Mouse (Mus musculus) brown adipose tissue, adult 24 weeks (tissue): ENCODE measurements at regions not wholly inside any gene's neighbourhood (a gene's known extent, or its start where the extent isn't known, plus 50 kb on each side); places are given as distances from the start of the nearest gene placed in this dataset.

ENCODE experiments used
- H3K27ac ChIP-seq: fragments of 200-500 bp; replicated peaks from 2 replicates; pipeline ENCODE4 v1.5.1; 2012; ENCODE audit warnings: low read depth, mild to moderate bottlenecking, low read length
- H3K4me1 ChIP-seq: fragments of 200-500 bp; 2 replicates; pipeline ENCODE4 v1.6.1; 2012; ENCODE audit warnings: low read length, mixed read lengths; ENCODE audit not compliant: control insufficient read depth, insufficient read depth, insufficient read length
- H3K4me3 ChIP-seq: fragments of 200-500 bp; 2 replicates; pipeline ENCODE4 v1.5.1; 2012; ENCODE audit warnings: low read depth, mild to moderate bottlenecking, low read length, moderate library complexity; ENCODE audit not compliant: insufficient read depth

DNA sequence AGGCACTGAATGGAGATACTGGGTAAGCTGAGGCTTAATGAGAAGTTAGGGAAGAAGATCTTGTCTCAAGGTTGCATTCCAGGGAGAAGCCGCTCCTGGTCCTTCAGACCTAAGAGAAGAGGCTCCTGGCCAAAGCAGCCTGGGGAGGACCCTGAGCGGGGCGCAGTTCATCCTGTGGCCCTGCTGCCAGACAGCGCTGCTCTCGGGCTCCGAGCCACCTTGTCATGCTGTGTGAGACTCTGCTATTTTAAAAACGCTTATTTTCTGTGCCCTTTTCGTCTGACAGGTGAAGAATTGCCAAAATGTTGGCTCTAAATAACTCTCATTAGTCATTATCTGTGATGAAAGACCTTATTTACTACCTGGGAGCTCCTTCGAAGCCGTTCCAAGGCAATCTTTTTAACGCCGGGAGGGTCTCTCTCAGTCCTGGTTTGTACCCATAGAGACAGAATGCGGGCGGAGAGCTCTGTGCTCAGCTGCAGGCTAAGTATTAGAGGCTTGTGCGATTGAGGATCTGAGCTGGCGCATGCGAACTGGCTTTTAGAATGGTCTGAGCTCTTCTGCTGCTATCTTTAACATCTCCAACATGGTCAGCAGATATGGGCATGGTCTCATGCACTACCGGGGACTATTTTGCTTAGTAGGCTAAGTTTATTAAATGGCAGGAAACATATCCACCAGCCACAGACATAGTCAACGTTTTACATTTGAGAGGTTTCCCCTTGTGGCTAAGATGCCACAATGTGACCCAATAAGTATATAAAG is 68.8 kb upstream of the Gpr12 start:
- Histone ChIP-seq H3K4me1 (no peaks in the 10 kb centered on the region), H3K27ac (no peak overlapping the region), H3K4me3 (no peak overlapping the region)

DNA sequence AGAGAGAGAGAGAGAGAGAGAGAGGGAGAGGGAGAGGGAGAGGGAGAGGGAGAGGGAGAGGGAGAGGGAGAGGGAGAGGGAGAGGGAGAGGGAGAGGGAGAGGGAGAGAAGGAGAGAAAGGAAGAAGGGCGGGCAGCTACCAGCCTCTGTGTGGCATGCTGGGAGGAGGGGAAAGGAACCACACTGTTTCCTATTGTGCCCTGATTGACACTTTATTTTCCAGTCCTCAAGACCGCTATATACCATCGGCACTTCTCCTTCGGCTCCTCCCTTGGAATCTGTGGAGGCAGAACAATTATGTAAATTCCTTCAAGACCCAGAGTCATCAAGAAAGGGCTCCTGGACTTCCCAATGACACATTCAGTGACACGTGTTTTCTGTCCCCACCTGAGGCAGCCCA is 67.8 kb upstream of the Gpr12 start:
- H3K27ac ChIP-seq = no peak overlapping the region
- no peak overlapping the region for H3K4me3 ChIP-seq
- no peaks in the 10 kb centered on the region for H3K4me1 ChIP-seq

DNA sequence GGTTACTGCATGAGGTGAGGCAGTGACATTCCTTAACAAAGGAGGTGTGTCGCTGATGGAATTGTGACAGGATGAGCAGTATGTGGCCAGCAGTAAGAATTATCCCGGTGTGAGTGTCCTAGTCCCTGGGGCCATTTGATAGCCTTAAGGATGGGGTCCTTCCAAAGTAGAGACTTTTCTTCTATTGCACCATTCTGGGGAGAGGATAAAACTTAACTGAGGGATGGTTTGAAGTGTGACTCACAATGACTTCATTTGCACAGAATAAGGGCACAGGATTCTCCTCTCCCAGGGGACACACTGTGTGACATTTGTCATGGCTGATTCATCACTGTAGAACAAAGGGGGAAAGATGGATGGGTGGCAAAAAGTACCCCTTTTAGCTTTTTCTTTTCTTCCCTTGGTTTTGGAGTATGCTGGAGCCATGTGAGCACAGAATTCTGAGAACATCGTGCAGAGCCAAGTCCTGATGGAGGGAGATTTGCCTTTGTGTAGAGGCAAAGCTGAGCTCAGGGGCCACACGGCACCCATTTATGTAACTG is 63.6 kb upstream of the Gpr12 start:
- no peak overlapping the region for H3K27ac ChIP-seq
- H3K4me1 ChIP-seq = no peaks in the 10 kb centered on the region
- H3K4me3 ChIP-seq = no peak overlapping the region

DNA sequence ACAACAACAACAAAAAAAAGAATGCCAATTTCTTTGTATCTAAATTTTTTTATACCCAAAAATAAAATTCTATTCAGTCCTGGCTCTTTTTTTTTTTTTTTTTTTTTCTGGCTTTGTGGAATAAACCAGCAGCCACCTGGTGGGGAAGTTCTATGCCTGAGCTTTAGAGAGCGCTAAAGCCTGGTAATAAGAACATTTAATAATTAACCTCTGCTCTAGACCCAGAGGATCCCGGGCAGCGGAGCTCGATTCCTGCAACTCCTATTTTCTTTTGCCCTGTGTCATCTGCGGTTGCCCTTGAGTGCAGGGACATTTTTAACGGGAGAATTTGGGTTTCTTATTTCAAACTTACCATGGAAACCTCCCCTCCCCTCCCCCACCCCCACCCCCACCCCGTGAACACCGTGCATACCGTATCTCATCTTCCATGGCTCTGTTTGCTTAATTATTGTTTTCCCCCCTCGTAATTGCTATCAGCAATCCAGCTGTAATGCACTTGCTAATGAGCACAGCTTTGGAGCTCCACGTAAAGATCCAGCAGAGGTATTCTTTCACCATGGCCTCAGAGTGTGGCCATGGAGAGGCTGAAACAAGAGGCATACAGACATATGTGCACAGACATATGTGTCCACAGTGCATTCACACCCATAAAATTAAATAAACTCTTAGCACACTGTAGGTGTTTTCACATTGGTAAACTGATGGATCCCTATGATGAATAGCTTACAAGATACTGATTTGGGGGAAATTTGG is 62.8 kb upstream of the Gpr12 start:
- no peak overlapping the region for H3K27ac ChIP-seq
- H3K4me3 ChIP-seq = no peak overlapping the region
- H3K4me1 ChIP-seq = no peaks in the 10 kb centered on the region

DNA sequence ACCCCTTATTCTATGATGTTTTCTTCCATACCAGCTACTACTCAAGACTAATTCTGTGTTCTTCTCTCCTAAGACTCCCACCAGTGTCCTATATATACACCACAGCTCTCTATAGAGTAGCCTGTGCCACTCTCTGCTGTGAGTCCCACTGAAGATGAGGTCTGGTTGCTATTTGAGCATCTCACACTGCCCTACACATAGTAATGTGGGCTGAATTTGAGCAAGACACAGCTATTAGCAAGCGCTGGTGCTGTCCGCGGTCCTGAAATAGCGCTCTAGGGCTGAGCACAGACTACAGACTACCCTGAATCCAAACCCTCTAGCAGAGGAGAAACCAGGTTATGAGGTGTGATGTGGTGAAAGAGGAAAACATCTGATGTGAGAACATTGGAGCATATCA is 59.5 kb upstream of the Gpr12 start:
- Histone ChIP-seq H3K4me1 (no peaks in the 10 kb centered on the region), H3K4me3 (no peak overlapping the region), H3K27ac (no peak overlapping the region)

DNA sequence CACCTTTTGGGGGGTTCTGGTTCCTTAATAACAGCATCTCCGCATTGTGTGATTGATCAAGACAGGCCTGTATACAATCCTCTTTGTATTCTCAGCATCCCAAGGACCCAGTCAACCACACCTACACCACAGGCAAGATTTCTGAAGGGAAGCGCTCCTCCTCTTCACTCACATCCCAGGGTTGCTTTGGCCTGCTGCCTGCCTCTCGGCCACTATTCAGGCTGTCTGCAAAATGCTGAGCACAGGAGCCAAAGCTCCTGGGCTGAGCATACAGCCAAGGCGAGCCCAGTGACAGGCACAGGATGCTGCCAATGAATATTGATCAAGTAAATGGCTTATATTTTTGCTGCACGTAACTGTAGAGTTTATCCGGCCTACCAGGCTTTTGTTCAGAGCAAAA is 56.9 kb upstream of the Gpr12 start:
- Histone ChIP-seq H3K4me3 (no peak overlapping the region), H3K27ac (no peak overlapping the region), H3K4me1 (no peaks in the 10 kb centered on the region)

DNA sequence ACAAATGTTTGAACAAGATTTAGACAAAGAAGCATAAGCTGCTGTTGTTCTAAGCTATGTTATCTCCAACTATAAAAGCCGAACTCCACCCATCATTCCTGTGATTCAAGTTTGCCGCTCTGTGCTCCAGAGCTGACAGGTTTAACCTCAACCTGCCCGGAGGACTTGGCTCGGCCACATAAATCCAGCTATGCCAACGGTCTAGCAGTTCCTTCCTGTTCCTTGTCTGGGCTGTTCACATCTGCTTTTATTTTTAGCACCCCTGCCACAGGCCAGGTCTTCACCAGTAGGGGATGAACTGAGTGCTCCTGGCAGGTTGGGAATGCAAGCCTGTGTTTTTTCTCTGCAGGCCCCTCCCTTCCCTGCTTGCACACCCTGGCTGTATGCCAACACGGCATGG is 51.8 kb upstream of the Gpr12 start:
- Histone ChIP-seq H3K4me3 (no peak overlapping the region), H3K4me1 (no peaks in the 10 kb centered on the region), H3K27ac (no peak overlapping the region)
